In genomic region chr6:128849902-128850301, GRCm38 (mm10) we compare ENCODE assay signal across 9 mouse cellular contexts. TPM values are rescaled to one million over a fixed set of nuclear protein-coding genes. Genes with fewer than 3 reads are reported as not detected.
DNase-seq lines count a peak whose midpoint lies in the region; ATAC-seq and TF ChIP-seq lines count a peak whose summit lies in the region.
"Had no signal": no experiment of that assay in that cellular context is flagged by ENCODE, and none has a peak within 500 bp of the region (broad histone marks: within the 10 kb centered on the region; RNA-seq: fewer than 3 reads in every experiment).

No protein-coding gene starts in this region.

- H3K4me2 ChIP-seq in kidney, embryonic 15.5 days = no peak overlapping the region
- H3K4me2 ChIP-seq in limb, embryonic 14.5 days (replicated peaks; ENCODE audit: low read depth, low read length, severe bottlenecking) = no peak overlapping the region
- H3K4me2 ChIP-seq: liver, embryonic 15.5 days had no signal

- no peaks in the 10 kb centered on the region for H3K9me3 ChIP-seq in kidney, embryonic 15.5 days (replicated peaks)
- no peaks in the 10 kb centered on the region for H3K9me3 ChIP-seq in limb, embryonic 14.5 days (ENCODE audit: control insufficient read depth, low read length)
- H3K9me3 ChIP-seq: liver, embryonic 15.5 days had no signal

- no peak overlapping the region for H3K27ac ChIP-seq in kidney, embryonic 15.5 days
- H3K27ac ChIP-seq in limb, embryonic 14.5 days (replicated peaks; ENCODE audit: low read depth, low read length) = no peak overlapping the region
- H3K27ac ChIP-seq: liver, embryonic 15.5 days had no signal

- TF ChIP-seq POLR2A in limb, embryonic 14.5 days (IDR thresholded peaks at IDR 0.05; ENCODE audit: borderline replicate concordance, extremely low read depth, insufficient read depth, insufficient read length) = no peak

- no peak overlapping the region for H3K4me3 ChIP-seq in kidney, embryonic 15.5 days (replicated peaks)
- H3K4me3 ChIP-seq in limb, embryonic 14.5 days (replicated peaks; ENCODE audit: low read length) = no peak overlapping the region
- H3K4me3 ChIP-seq: liver, embryonic 15.5 days had no signal

- 52% methylated on average over 2 of the region's 2 CpGs for WGBS in kidney, embryonic 15.5 days
- 50% methylated on average over 2 of the region's 2 CpGs for WGBS in limb, embryonic 14.5 days

- H3K36me3 ChIP-seq in kidney, embryonic 15.5 days = no peaks in the 10 kb centered on the region
- no peaks in the 10 kb centered on the region for H3K36me3 ChIP-seq in limb, embryonic 14.5 days (ENCODE audit: control insufficient read depth, insufficient read depth, low read length)
- H3K36me3 ChIP-seq: liver, embryonic 15.5 days had no signal

- DNase-seq in kidney, adult 18-20 months = peak; percentile 68
- DNase-seq in ZHBTc4 (ENCODE audit: low read depth, low spot score) = peak; percentile 68
- DNase-seq in fibroblast of lung, adult 2 months (ENCODE audit: low read depth) = peak; percentile 37
- peak; percentile 68 for DNase-seq in limb, embryonic 14.5 days (ENCODE audit: low spot score)
- no peak for DNase-seq in spleen, postnatal 4 days (ENCODE audit: low spot score in 2 of 2)

- ATAC-seq in kidney, embryonic 15.5 days (replicated peaks; ENCODE audit: low FRiP score) = no peak
- ATAC-seq in CD4-positive, CD25-positive, alpha-beta regulatory T cell, adult 4 months = peak; percentile 53
- no peak for ATAC-seq in limb, embryonic 14.5 days (ENCODE audit: low FRiP score, low read depth)
- ATAC-seq in neutrophil, adult 5-6 weeks (ENCODE audit: extremely low read depth, insufficient number of reproducible peaks, low FRiP score, poor library complexity, severe bottlenecking) = peak; percentile 30; the same call in 1 of the 2 replicates

- no peaks in the 10 kb centered on the region for H3K27me3 ChIP-seq in kidney, embryonic 15.5 days
- no peaks in the 10 kb centered on the region for H3K27me3 ChIP-seq in limb, embryonic 14.5 days (ENCODE audit: control insufficient read depth, insufficient read depth, low read length)
- H3K27me3 ChIP-seq: liver, embryonic 15.5 days had no signal

- H3K9ac ChIP-seq in kidney, embryonic 15.5 days = no peak overlapping the region
- H3K9ac ChIP-seq in limb, embryonic 14.5 days (ENCODE audit: low read depth, low read length, severe bottlenecking) = no peak overlapping the region
- H3K9ac ChIP-seq: liver, embryonic 15.5 days had no signal

- 0 out of 2 replicates have a peak, but pooled peaks cover 4% of the 10 kb centered on the region for H3K4me1 ChIP-seq in kidney, embryonic 15.5 days
- H3K4me1 ChIP-seq in limb, embryonic 14.5 days (ENCODE audit: control insufficient read depth, insufficient read depth, low read length) = no peaks in the 10 kb centered on the region; the same call in 1 of the 2 replicates

RNA-seq across cellular contexts. Expression of gene Klrb1b, which starts 23.8 kb away (rescaled TPM):
- 0.09 TPM in 1 of 2 replicates, not detected in the other for polyA plus RNA-seq in kidney, embryonic 15.5 days (2015; fragmentation: Nextera tagmentation; extraction: Ambion mirVana)
- polyA plus RNA-seq in CD4-positive, CD25-positive, alpha-beta regulatory T cell, adult 4 months (2017; shearing (Covaris generic)) = not detected
- 0.12 and 0.40 TPM in 2 replicates for polyA plus RNA-seq in limb, embryonic 14.5 days (2012; rRNA removed)
- polyA plus RNA-seq in limb, embryonic 14.5 days (2014; fragmentation: Nextera tagmentation; extraction: Ambion mirVana) = 0.23 and 0.39 TPM in 2 replicates
- total RNA-seq in neutrophil, adult 5-6 weeks (2017) = 0.37 and 1.5 TPM in 2 replicates

RNA-seq across cellular contexts. Expression of gene Gm44511, which starts 23.8 kb away (rescaled TPM):
- not detected in 2 replicates for polyA plus RNA-seq in kidney, embryonic 15.5 days (2015; fragmentation: Nextera tagmentation; extraction: Ambion mirVana)
- polyA plus RNA-seq in CD4-positive, CD25-positive, alpha-beta regulatory T cell, adult 4 months (2017; shearing (Covaris generic)) = not detected
- 0.33 TPM in 1 of 2 replicates, not detected in the other for polyA plus RNA-seq in limb, embryonic 14.5 days (2012; rRNA removed)
- polyA plus RNA-seq in limb, embryonic 14.5 days (2014; fragmentation: Nextera tagmentation; extraction: Ambion mirVana) = not detected in 2 replicates
- total RNA-seq in neutrophil, adult 5-6 weeks (2017) = 2.9 TPM in 1 of 2 replicates, not detected in the other
- polyA plus RNA-seq: liver, embryonic 15.5 days had no signal

RNA-seq across cellular contexts. Expression of gene Clec2i, which starts 37.5 kb away (rescaled TPM):
- 0.15 and 0.16 TPM in 2 replicates for polyA plus RNA-seq in kidney, embryonic 15.5 days (2015; fragmentation: Nextera tagmentation; extraction: Ambion mirVana)
- polyA plus RNA-seq in CD4-positive, CD25-positive, alpha-beta regulatory T cell, adult 4 months (2017; shearing (Covaris generic)) = 100 to 1,000 TPM in 1 of 2 experiments, 10 to 100 TPM in 1; 98.3 to 104 TPM
- polyA plus RNA-seq in limb, embryonic 14.5 days (2012; rRNA removed) = 0.16 and 0.17 TPM in 2 replicates
- polyA plus RNA-seq in limb, embryonic 14.5 days (2014; fragmentation: Nextera tagmentation; extraction: Ambion mirVana) = 0.14 TPM in 1 of 2 replicates, not detected in the other
- total RNA-seq in neutrophil, adult 5-6 weeks (2017) = 148 and 170 TPM in 2 replicates

RNA-seq across cellular contexts. Expression of gene BC035044, which starts 41.0 kb away (rescaled TPM):
- polyA plus RNA-seq in kidney, embryonic 15.5 days (2015; fragmentation: Nextera tagmentation; extraction: Ambion mirVana) = 0.68 TPM in 2 replicates
- polyA plus RNA-seq in CD4-positive, CD25-positive, alpha-beta regulatory T cell, adult 4 months (2017; shearing (Covaris generic)) = 1 to 10 TPM; 2.1 to 3.6 TPM
- 0.67 and 0.77 TPM in 2 replicates for polyA plus RNA-seq in limb, embryonic 14.5 days (2012; rRNA removed)
- 1.2 and 1.5 TPM in 2 replicates for polyA plus RNA-seq in limb, embryonic 14.5 days (2014; fragmentation: Nextera tagmentation; extraction: Ambion mirVana)
- 20.4 and 25.3 TPM in 2 replicates for total RNA-seq in neutrophil, adult 5-6 weeks (2017)

Comparison
In these comparisons a context has a peak if more than half of its experiments do, and no peak if none do; other contexts are left out.
1. DNase-seq: peak in kidney, adult 18-20 months (single experiment), ZHBTc4 (single experiment), fibroblast of lung, adult 2 months (single experiment) and limb, embryonic 14.5 days (single experiment); none in spleen, postnatal 4 days (0 of 2).
2. ATAC-seq: peak in CD4-positive, CD25-positive, alpha-beta regulatory T cell, adult 4 months (single experiment) and neutrophil, adult 5-6 weeks (single experiment); none in kidney, embryonic 15.5 days (single experiment) and limb, embryonic 14.5 days (single experiment).
3. RNA of gene Clec2i, which starts 37.5 kb away (polyA plus RNA-seq): 98.3 to 104 TPM in CD4-positive, CD25-positive, alpha-beta regulatory T cell, adult 4 months; 0.14 to 0.17 TPM in limb, embryonic 14.5 days and 0.15 to 0.16 TPM in kidney, embryonic 15.5 days; every median in the first group is over 10 times any median in the second.